Mouse (Mus musculus) naive thymus-derived CD4-positive, alpha-beta T cell, adult 2 months (primary cell): ENCODE data around the gene Dlgap1.

Source experiments
- DNase-seq: peaks from one replicate; pipeline ENCODE4 v3.0.0-alpha.2; 2011; ENCODE audit warnings: low read depth

The Dlgap1 gene

GRCm38 (mm10) chr17:70865060-70865604 lies 896.3 kb downstream of the Dlgap1 start:
- DNase-seq = no peak

GRCm38 (mm10) chr17:70866029-70866428 lies 897.2 kb downstream of the Dlgap1 start:
- DNase-seq = no peak

- no peak for DNase-seq
These were observed 897.8 kb downstream of the Dlgap1 start for GRCm38 (mm10) chr17:70866538-70867114.

- no peak for DNase-seq
These were observed 899.8 kb downstream of the Dlgap1 start for GRCm38 (mm10) chr17:70868577-70869229.

- no peak for DNase-seq
These were observed 901.7 kb downstream of the Dlgap1 start for GRCm38 (mm10) chr17:70870581-70870980.
